Mouse (Mus musculus) midbrain, postnatal 0 days (tissue): ENCODE measurements at regions not wholly inside any gene's neighbourhood (a gene's known extent, or its start where the extent isn't known, plus 50 kb on each side); places are given as distances from the start of the nearest gene placed in this dataset.

ENCODE experiments used
- ATAC-seq: fragments of 200-750 bp; cut with Nextera tagmentation; 2 replicates; pipeline ENCODE4 v1.8.0; 2017; ENCODE audit warnings: moderate number of reproducible peaks, mild to moderate bottlenecking, moderate TSS enrichment, moderate library complexity; ENCODE audit not compliant: low FRiP score
- DNase-seq: peaks from one replicate; pipeline ENCODE4 v3.0.0-alpha.2; 2015; ENCODE audit warnings: low spot score
- H3K27ac ChIP-seq: fragments of 300-500 bp; sonication (generic); 2 replicates; pipeline ENCODE4 v1.5.1; 2014; ENCODE audit warnings: low read depth, mild to moderate bottlenecking, low read length, mixed read lengths
- H3K27me3 ChIP-seq: fragments of 300-500 bp; sonication (generic); 2 replicates; pipeline ENCODE4 v1.6.1; 2014; ENCODE audit warnings: low read length, control low read depth, mixed read lengths; ENCODE audit not compliant: insufficient read depth
- H3K36me3 ChIP-seq: fragments of 300-500 bp; sonication (generic); 2 replicates; pipeline ENCODE4 v1.6.1; 2014; ENCODE audit warnings: low read length, control low read depth, mixed read lengths; ENCODE audit not compliant: insufficient read depth
- H3K4me1 ChIP-seq: fragments of 300-500 bp; sonication (generic); 2 replicates; pipeline ENCODE4 v1.6.1; 2014; ENCODE audit warnings: mild to moderate bottlenecking, control low read depth, antibody characterized with exemption, low read length, mixed read lengths; ENCODE audit not compliant: insufficient read depth
- H3K4me2 ChIP-seq: fragments of 300-500 bp; sonication (generic); 2 replicates; pipeline ENCODE4 v1.6.1; 2014; ENCODE audit warnings: low read depth, mild to moderate bottlenecking, low read length, mixed read lengths; ENCODE audit not compliant: poor library complexity, severe bottlenecking
- H3K4me3 ChIP-seq: fragments of 300-500 bp; sonication (generic); 2 replicates; pipeline ENCODE4 v1.5.1; 2014; ENCODE audit warnings: low read depth, mild to moderate bottlenecking, low read length, moderate library complexity
- H3K9ac ChIP-seq: fragments of 300-500 bp; sonication (generic); replicated peaks from 2 replicates; pipeline ENCODE4 v1.6.1; 2014; ENCODE audit warnings: mild to moderate bottlenecking, low read length, moderate library complexity, mixed read lengths; ENCODE audit not compliant: poor library complexity, severe bottlenecking
- H3K9me3 ChIP-seq: fragments of 300-500 bp; sonication (generic); 2 replicates; pipeline ENCODE4 v1.6.1; 2016; ENCODE audit warnings: low read length, control low read depth
- CTCF ChIP-seq: IDR thresholded peaks from 2 replicates; pipeline ENCODE4 v1.5.1; 2016; ENCODE audit warnings: antibody characterized with exemption, mild to moderate bottlenecking
- WGBS: fragments of 180-500 bp; shearing (Covaris S2); extraction: QIAGEN DNeasy Blood & Tissue Kit; methylation state at CpG from one replicate; pipeline ENCODE4 v1.1.7; 2014; 5-methylcytosine and 5-hydroxymethylcytosine counted together

DNA sequence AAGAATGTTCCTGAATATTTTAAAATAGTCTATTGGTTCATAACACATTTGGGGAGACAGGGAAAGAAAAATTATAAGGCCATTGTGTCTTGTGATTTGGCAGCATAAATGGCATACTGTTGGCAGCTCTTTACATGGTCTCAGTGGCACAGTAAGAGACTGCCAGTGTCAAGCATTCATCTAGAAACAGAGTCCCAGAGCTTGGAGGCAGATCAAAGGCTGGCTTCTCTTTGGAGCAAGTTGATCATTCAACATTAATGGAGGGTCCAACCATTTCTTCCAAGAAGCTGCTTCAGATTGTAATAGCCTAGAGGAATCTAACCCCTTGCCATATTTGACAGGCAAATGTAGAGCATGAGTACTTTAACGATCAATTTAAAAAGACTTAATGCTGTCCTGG, 78.6 kb upstream of the Arhgap20 start:
- WGBS = 51% methylated on average over 1 of the region's 1 CpGs
- TF ChIP-seq CTCF = no peak

DNA sequence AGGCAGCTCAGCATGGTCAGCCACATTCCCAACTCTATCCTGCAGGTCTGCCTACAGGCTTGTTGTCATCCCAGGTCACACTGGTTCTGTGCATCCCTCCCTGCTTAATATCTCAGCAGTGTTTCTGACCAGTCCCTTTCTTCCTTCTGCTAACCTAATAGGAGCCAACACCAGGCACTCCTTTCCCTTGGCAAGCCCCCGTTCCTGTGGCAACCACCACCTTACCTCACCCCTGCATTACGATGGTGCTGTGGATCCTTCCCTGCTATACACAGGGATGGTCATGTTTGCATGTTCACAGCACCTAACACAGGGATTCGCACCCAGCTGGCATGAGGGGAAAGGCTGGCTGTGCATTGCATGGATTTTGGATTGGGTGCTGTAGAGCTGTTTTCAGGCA, 50.8 kb upstream of the Arhgap20 start:
- WGBS = 93% methylated on average over 3 of the region's 3 CpGs
- no peaks in the 10 kb centered on the region for H3K27me3 ChIP-seq
- no peak overlapping the region for H3K9ac ChIP-seq
- ATAC-seq (no peak), DNase-seq (no peak)
- no peaks in the 10 kb centered on the region for H3K9me3 ChIP-seq
- no peak overlapping the region for H3K27ac ChIP-seq
- H3K36me3 ChIP-seq = no peaks in the 10 kb centered on the region
- no peaks in the 10 kb centered on the region for H3K4me1 ChIP-seq
- no peak overlapping the region for H3K4me2 ChIP-seq
- no peak overlapping the region for H3K4me3 ChIP-seq
- no peak for TF ChIP-seq CTCF

More for the DNA sequence above, 78.6 kb upstream of the Arhgap20 start:
- no peak overlapping the region for H3K4me2 ChIP-seq
- H3K27ac ChIP-seq = no peak overlapping the region
- no peak for ATAC-seq
- H3K4me3 ChIP-seq = no peak overlapping the region
- H3K9ac ChIP-seq = no peak overlapping the region
- peak; percentile 64 for DNase-seq
- no peaks in the 10 kb centered on the region for H3K27me3 ChIP-seq
- no peaks in the 10 kb centered on the region for H3K36me3 ChIP-seq
- H3K4me1 ChIP-seq = no peaks in the 10 kb centered on the region
- no peaks in the 10 kb centered on the region for H3K9me3 ChIP-seq
